Mouse (Mus musculus) spleen, postnatal 10 days (tissue): ENCODE measurements at regions not wholly inside any gene's neighbourhood (a gene's known extent, or its start where the extent isn't known, plus 50 kb on each side); places are given as distances from the start of the nearest gene placed in this dataset.
"Not testable (repeated sequence)": the region's sequence is repeated elsewhere in the genome, so short reads cannot be mapped to it uniquely, and the experiment has no call there.

Source experiments
- DNase-seq, 2 experiments: peaks; one replicate each; pipeline ENCODE4 v3.0.0; 2021 to 2022; ENCODE audit warnings: low spot score in 2 of 2

- DNase-seq, result no peak
These were observed 351.5 kb downstream of the Kcnh5 start for GRCm38 (mm10) chr12:74825664-74826063.

GRCm38 (mm10) chr12:74824735-74825494, 352.2 kb downstream of the Kcnh5 start:
- no peak for DNase-seq

DNA sequence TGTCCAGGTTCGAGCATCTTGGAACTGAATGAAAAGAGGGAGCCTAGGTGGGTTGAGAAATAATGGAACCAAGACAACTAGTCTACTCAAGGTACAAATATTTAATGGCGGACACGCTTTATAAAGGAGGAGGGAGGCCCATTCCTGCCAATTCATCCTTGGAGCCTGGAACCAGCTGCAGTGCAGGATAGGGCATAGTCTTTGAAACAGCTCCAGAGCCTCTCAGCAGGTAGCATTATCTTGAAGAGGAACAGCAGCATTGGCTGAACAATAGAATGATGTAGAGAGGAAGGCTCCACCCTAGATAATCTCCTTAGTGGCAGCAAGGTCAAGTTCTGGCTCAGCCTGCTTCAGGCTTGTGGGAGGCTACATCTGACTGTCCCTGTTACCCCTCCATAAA, 361.0 kb downstream of the Kcnh5 start:
- not testable (repeated sequence) for DNase-seq

DNA sequence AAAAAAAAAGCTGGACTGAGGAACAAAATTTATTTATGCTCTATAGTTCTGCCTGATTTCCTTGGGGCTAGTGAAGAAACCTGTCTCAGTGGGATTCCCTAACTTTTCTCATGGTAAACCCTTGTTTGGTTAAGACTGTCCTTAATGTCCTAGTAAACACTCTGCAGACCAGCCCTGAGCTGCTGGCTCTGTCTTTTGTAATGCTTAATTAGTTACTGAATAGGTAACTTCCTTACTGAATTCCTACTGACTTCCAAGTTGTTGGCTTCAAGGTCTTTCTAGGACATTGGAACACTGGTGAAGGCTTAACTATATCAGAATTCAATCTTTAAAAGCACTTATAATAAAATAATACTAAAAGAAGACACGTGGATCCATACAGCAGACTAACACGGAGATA, 368.6 kb downstream of the Kcnh5 start:
- not testable (repeated sequence) for DNase-seq

DNA sequence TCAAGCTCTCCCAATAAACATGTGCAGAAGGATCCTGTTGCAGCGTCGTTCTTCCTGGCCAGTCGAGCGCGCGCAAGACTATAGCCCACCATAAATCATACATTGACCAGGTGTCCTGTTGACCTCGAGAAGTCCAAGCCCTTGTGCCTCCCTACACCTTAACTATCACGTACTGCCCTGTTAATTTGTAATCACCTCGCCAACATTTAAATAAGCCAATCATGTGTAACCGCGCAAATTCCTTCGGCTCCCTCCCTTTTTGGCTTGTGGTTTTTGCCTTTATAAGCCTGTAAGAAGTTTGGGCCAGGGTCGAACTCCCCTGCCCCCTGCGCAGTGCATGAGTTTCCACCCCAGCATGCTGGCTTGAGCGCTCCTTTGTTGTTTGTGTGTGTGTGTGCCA, 369.2 kb downstream of the Kcnh5 start:
- not testable (repeated sequence) for DNase-seq

GRCm38 (mm10) chr12:74803740-74804512, 373.2 kb downstream of the Kcnh5 start:
- peak in 1 of 2 experiments; percentile 96 for DNase-seq

GRCm38 (mm10) chr12:74792036-74792435, 385.1 kb downstream of the Kcnh5 start:
- DNase-seq, result no peak

GRCm38 (mm10) chr12:74762284-74762683, 414.8 kb downstream of the Kcnh5 start:
- DNase-seq, result no peak

GRCm38 (mm10) chr12:74745051-74745450, 428.9 kb upstream of the Gm11042 start:
- no peak for DNase-seq

- no peak for DNase-seq
These were observed 412.7 kb upstream of the Gm11042 start for GRCm38 (mm10) chr12:74728866-74729265.

DNA sequence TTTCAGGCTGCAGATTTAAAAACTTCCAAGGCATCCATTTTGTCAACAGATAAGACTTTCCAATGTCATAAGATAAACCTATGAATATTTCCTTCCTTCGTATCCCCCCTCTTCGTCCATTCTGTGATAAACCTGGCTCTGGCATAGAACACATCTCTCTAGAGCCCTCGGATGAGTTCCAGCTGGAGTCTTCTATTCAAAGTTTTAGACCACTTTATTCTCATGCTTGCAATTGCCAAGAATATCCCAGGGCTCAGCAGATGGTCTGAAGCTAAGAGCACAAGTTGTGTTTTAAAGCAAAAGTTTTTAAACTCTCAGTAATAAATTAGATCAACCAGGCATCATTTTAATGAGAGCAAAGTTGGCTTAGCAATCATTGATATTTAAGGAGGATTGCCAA, 363.0 kb upstream of the Gm11042 start:
- DNase-seq, result no peak

DNA sequence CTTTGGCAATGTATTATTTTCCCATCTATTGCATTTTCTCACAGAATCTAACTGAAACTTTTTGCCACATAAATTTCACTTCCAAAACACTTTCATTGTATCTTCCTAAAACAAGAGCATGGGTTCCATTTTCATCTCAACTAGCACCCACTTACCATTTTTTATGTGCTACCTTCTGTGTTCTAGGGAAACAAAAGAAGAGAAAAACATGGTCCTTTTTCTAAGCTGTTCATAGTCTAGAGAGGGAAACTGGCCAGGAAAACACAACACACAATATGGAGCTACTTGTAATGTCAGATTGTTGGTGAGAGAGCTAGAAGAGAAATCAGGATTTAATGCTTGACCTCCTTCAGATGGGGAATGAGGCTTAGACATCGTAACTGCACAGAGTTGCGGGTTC, 361.6 kb upstream of the Gm11042 start:
- no peak for DNase-seq

DNA sequence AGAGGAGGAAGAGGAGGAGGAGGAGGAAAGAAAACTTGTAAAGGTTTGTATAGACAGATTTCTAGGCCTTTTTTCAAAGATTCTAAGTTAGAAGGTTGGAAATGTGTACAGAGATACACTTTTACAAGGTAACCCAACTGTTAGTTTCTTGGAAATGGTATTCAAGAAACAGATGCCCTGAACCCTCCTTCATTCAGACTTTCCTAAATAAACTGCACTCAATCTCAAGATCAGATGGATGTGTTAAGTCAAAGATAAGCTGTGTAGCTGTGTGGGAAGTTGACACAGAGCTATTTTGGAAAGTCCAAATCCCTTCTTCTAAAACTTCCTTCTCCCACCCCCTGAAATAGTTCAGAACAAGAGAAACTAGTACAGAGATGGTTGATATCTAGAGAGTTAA, 342.2 kb upstream of the Gm11042 start:
- no peak for DNase-seq

DNA sequence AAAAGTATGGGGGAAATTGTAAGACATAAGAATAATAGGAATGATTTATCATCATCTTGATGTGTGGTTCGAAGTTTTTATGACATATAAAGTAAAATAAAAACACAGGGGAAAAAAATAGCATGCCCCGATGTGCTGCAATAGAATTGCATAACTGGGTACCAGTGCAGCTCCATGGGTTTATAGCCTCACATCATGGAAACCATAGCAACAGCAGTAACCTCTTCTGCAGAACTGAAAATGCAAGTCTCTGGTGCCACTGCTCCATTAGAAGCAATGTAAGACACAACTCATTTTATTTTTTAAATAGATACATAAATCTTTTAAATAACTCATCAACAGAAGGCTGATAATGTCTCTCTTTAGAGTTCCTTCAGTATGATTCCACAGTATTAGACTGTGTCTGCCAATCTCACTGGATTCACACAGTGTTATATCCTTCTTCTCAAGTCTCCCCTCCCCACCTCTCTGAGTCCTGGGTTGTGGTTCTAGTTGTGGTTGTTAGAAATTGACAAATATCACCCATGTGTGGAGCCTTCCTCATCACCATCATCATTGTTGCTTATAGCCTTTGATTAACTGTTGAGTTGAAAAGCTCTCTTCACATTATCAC, 340.9 kb upstream of the Gm11042 start:
- no peak for DNase-seq

GRCm38 (mm10) chr12:74651256-74651655, 335.1 kb upstream of the Gm11042 start:
- no peak for DNase-seq

GRCm38 (mm10) chr12:74632827-74633226, 316.6 kb upstream of the Gm11042 start:
- DNase-seq, result no peak

- no peak for DNase-seq
These were observed 279.0 kb upstream of the Gm11042 start for GRCm38 (mm10) chr12:74595208-74595607.

GRCm38 (mm10) chr12:74554599-74554998, 238.4 kb upstream of the Gm11042 start:
- DNase-seq, result no peak

DNA sequence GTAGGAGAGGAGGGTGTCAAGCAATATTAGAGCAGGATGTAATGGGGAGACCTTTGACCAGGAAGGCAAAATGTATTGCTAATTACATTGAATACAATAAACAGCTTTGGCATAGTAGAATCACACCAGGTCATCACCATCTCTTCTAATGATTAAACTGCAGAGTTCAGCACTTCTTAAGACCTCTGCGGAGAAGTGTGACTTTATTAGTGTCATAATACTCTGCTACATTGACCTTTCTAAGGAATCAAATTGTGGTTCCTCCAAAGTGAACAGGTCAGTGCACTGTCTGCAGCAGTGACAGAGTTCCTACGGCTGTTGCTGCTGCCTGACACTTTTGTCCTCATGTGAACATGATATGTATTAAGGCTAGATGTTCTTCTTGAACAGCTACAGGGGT, 228.0 kb upstream of the Gm11042 start:
- DNase-seq, result no peak

DNA sequence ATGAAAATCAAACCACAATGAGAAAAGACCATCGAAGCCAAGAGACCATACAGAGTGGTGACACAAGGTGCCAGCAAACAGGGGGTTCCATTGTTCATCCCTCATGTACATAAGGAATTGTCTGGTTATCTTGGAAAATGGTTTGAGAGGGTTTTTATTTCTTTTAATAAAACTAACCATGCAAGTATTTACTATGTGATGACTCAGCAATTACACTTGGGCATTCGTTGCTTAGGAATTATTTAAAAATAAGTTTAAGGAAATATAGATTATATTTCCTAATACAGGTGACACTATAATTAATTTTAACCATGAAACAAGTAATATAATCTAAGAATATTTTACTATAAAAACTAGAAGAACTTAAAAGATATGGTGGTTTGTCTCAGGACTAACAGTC, 218.7 kb upstream of the Gm11042 start:
- DNase-seq, result no peak

DNA sequence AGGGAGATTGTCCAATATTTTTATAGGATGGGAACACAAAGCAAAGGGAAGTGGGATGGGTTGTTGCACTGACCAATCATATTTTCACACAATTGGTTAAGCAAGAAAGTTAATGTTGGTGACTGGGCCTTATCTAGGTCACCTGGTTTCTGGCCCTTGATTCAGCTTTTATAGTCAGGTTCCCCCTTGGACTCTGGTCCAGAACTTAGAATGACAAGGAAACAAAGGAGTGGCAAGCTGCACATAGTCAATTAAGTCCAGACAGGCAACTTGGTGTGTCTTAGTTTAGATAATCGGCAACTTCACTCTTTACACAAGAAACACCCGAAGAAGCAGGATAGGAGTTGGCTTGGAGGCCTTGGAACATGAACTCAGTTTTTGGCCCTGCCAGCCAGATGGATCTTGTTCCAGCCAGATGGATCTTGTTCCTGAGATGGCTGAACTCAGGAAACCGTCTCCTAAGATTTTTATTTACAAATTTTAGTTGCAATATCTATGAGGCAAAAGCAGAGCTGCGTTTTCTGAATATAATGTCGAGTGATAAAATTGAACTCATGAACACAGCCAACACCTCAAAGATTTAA, 212.9 kb upstream of the Gm11042 start:
- no peak for DNase-seq

DNA sequence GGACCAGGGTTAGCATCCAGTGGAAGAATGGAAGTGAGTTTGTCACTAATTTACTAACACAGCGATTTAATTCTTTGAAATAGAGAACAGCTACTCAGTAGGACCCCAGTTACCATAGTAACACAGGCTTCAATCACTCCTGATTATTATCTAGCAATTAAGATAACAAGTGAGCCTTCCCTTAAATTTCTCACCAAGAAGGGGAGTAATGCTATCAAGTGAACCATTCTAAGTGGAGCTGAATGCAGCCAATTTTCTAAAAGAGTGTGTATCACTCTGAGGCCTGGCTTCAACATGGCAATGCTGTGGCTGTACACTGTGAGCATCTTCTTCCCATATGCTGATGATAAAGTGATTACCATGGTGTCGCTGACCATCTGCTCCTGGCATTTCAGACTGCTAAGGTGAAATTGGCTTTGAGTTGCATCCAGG, 211.0 kb upstream of the Gm11042 start:
- no peak for DNase-seq
